33 mouse cellular contexts compared by ENCODE assay signal in the genomic region with DNA sequence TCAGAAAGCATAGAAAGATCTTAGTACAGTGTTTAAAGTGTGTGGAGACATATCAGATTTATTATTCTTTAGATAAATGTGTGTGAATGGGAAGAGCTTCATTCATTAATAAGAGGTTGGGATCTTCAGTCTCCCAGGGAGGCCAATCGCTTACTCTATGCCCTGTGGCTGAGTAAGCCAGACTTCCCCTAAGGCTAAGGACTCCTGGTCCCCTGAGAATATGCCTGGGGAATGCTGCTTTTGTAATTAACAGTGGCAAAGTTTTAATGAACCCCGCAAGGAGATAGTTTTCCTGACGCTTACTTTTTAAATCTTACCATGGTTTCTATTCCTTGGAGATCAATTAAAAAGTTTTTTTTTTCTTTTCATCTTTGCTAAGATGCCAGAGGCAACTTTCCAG. TPM values are rescaled to one million over a fixed set of nuclear protein-coding genes. Genes with fewer than 3 reads are reported as not detected.
DNase-seq lines count a peak whose midpoint lies in the region; ATAC-seq and TF ChIP-seq lines count a peak whose summit lies in the region.
"Had no signal": no experiment of that assay in that cellular context is flagged by ENCODE, and none has a peak within 500 bp of the region (broad histone marks: within the 10 kb centered on the region; RNA-seq: fewer than 3 reads in every experiment).

No protein-coding gene starts in this region.

- 62% methylated on average over 3 of the region's 3 CpGs for WGBS in hindbrain, postnatal 0 days
- 69% methylated on average over 3 of the region's 3 CpGs for WGBS in hindbrain, embryonic 16.5 days
- WGBS in midbrain, embryonic 15.5 days = 55% methylated on average over 3 of the region's 3 CpGs
- WGBS in midbrain, embryonic 10.5 days = 83% methylated on average over 3 of the region's 3 CpGs
- WGBS in midbrain, postnatal 0 days = 53% methylated on average over 3 of the region's 3 CpGs
- 71% methylated on average over 3 of the region's 3 CpGs for WGBS in forebrain, embryonic 12.5 days

- H3K27me3 ChIP-seq in hindbrain, postnatal 0 days (ENCODE audit: insufficient read depth, low read length) = no peaks in the 10 kb centered on the region
- H3K27me3 ChIP-seq in hindbrain, embryonic 16.5 days (replicated peaks; ENCODE audit: control insufficient read depth, insufficient read depth, low read length) = no peaks in the 10 kb centered on the region
- no peaks in the 10 kb centered on the region for H3K27me3 ChIP-seq in midbrain, embryonic 15.5 days (replicated peaks)
- no peaks in the 10 kb centered on the region for H3K27me3 ChIP-seq in midbrain, embryonic 10.5 days (ENCODE audit: low read depth, poor library complexity, severe bottlenecking)
- H3K27me3 ChIP-seq in midbrain, postnatal 0 days (ENCODE audit: insufficient read depth, low read length) = no peaks in the 10 kb centered on the region
- no peaks in the 10 kb centered on the region for H3K27me3 ChIP-seq in forebrain, embryonic 12.5 days
- H3K27me3 ChIP-seq: CH12.LX; embryonic facial prominence, embryonic 12.5 days; forebrain, embryonic 13.5 days; heart, embryonic 13.5 days; intestine, embryonic 15.5 days had no signal

- H3K36me3 ChIP-seq in hindbrain, postnatal 0 days (ENCODE audit: insufficient read depth, low read length) = no peaks in the 10 kb centered on the region
- H3K36me3 ChIP-seq in hindbrain, embryonic 16.5 days (ENCODE audit: control insufficient read depth, insufficient read depth, low read length) = no peaks in the 10 kb centered on the region
- H3K36me3 ChIP-seq in midbrain, embryonic 15.5 days (replicated peaks) = no peaks in the 10 kb centered on the region
- no peaks in the 10 kb centered on the region for H3K36me3 ChIP-seq in midbrain, embryonic 10.5 days
- no peaks in the 10 kb centered on the region for H3K36me3 ChIP-seq in midbrain, postnatal 0 days (ENCODE audit: insufficient read depth, low read length)
- no peaks in the 10 kb centered on the region for H3K36me3 ChIP-seq in forebrain, embryonic 12.5 days (replicated peaks)
- H3K36me3 ChIP-seq: embryonic facial prominence, embryonic 12.5 days; G1E; heart, embryonic 10.5 days; heart, embryonic 13.5 days; intestine, embryonic 15.5 days had no signal

- H3K9me3 ChIP-seq in hindbrain, postnatal 0 days (ENCODE audit: low read length) = no peaks in the 10 kb centered on the region
- H3K9me3 ChIP-seq in hindbrain, embryonic 16.5 days (ENCODE audit: control insufficient read depth, low read length) = no peaks in the 10 kb centered on the region
- no peaks in the 10 kb centered on the region for H3K9me3 ChIP-seq in midbrain, embryonic 15.5 days
- H3K9me3 ChIP-seq in midbrain, embryonic 10.5 days (replicated peaks) = no peaks in the 10 kb centered on the region
- no peaks in the 10 kb centered on the region for H3K9me3 ChIP-seq in midbrain, postnatal 0 days (ENCODE audit: low read length)
- H3K9me3 ChIP-seq in forebrain, embryonic 12.5 days = no peaks in the 10 kb centered on the region
- H3K9me3 ChIP-seq: embryonic facial prominence, embryonic 12.5 days; forebrain, embryonic 13.5 days; G1E; heart, embryonic 10.5 days; heart, embryonic 13.5 days; intestine, embryonic 15.5 days had no signal

- no peaks in the 10 kb centered on the region for H3K4me1 ChIP-seq in hindbrain, postnatal 0 days (ENCODE audit: insufficient read depth, low read length)
- H3K4me1 ChIP-seq in hindbrain, embryonic 16.5 days (ENCODE audit: control insufficient read depth, insufficient read depth, low read depth, low read length) = no peaks in the 10 kb centered on the region
- no peaks in the 10 kb centered on the region for H3K4me1 ChIP-seq in midbrain, embryonic 15.5 days
- H3K4me1 ChIP-seq in midbrain, embryonic 10.5 days = no peaks in the 10 kb centered on the region
- H3K4me1 ChIP-seq in midbrain, postnatal 0 days (ENCODE audit: insufficient read depth, low read length) = no peaks in the 10 kb centered on the region
- no peaks in the 10 kb centered on the region for H3K4me1 ChIP-seq in forebrain, embryonic 12.5 days
- H3K4me1 ChIP-seq: embryonic facial prominence, embryonic 12.5 days; forebrain, embryonic 13.5 days; heart, embryonic 10.5 days; heart, embryonic 13.5 days; intestine, embryonic 15.5 days had no signal

- DNase-seq in hindbrain, postnatal 0 days (ENCODE audit: low spot score) = peak; percentile 27
- DNase-seq in midbrain, embryonic 10.5 days (ENCODE audit: low spot score) = no peak
- peak; percentile 6 for DNase-seq in midbrain, postnatal 0 days (ENCODE audit: low spot score)
- DNase-seq: adrenal gland, postnatal 10 days; adrenal gland, postnatal 36 days; B cell, adult 2 months; cerebellum, adult 18-20 months; cerebellum, adult 9-10 months; cerebellum, postnatal 14 days; gastrocnemius, postnatal 10 days; gastrocnemius, postnatal 36 days; heart, adult 2 months; heart, postnatal 14 days; heart, postnatal 4 days had no signal

- H3K9ac ChIP-seq in hindbrain, postnatal 0 days (replicated peaks; ENCODE audit: low read length) = no peak overlapping the region
- no peak overlapping the region for H3K9ac ChIP-seq in hindbrain, embryonic 16.5 days (ENCODE audit: low read depth, low read length)
- H3K9ac ChIP-seq in midbrain, embryonic 15.5 days = no peak overlapping the region
- H3K9ac ChIP-seq in midbrain, postnatal 0 days (replicated peaks; ENCODE audit: low read length, poor library complexity, severe bottlenecking) = no peak overlapping the region
- no peak overlapping the region for H3K9ac ChIP-seq in forebrain, embryonic 12.5 days
- H3K9ac ChIP-seq: embryonic facial prominence, embryonic 12.5 days; forebrain, embryonic 13.5 days; heart, embryonic 13.5 days; hindbrain, embryonic 14.5 days; intestine, embryonic 15.5 days had no signal

- no peak for TF ChIP-seq CTCF in hindbrain, postnatal 0 days (IDR thresholded peaks at IDR 0.05; ENCODE audit: low read depth)
- no peak for TF ChIP-seq CTCF in midbrain, postnatal 0 days (IDR thresholded peaks at IDR 0.05)

- no peak overlapping the region for H3K27ac ChIP-seq in hindbrain, postnatal 0 days
- no peak overlapping the region for H3K27ac ChIP-seq in hindbrain, embryonic 16.5 days (ENCODE audit: low read depth, low read length)
- H3K27ac ChIP-seq in midbrain, embryonic 15.5 days = no peak overlapping the region
- H3K27ac ChIP-seq in midbrain, embryonic 10.5 days (replicated peaks) = no peak overlapping the region
- no peak overlapping the region for H3K27ac ChIP-seq in midbrain, postnatal 0 days (ENCODE audit: low read depth, low read length)
- no peak overlapping the region for H3K27ac ChIP-seq in forebrain, embryonic 12.5 days
- H3K27ac ChIP-seq: embryonic facial prominence, embryonic 12.5 days; forebrain, embryonic 13.5 days; heart, adult 2 months; heart, embryonic 10.5 days; heart, embryonic 13.5 days; hindbrain, embryonic 14.5 days; intestine, embryonic 15.5 days had no signal

- no peak overlapping the region for H3K4me3 ChIP-seq in hindbrain, postnatal 0 days (ENCODE audit: low read length)
- no peak overlapping the region for H3K4me3 ChIP-seq in hindbrain, embryonic 16.5 days (ENCODE audit: low read length)
- no peak overlapping the region for H3K4me3 ChIP-seq in midbrain, embryonic 15.5 days
- H3K4me3 ChIP-seq in midbrain, embryonic 10.5 days = no peak overlapping the region
- H3K4me3 ChIP-seq in midbrain, postnatal 0 days (ENCODE audit: low read depth, low read length) = no peak overlapping the region
- H3K4me3 ChIP-seq in forebrain, embryonic 12.5 days (replicated peaks) = no peak overlapping the region
- H3K4me3 ChIP-seq: embryonic facial prominence, embryonic 12.5 days; erythroblast, embryonic 14.5 days; forebrain, embryonic 13.5 days; heart, adult 2 months; heart, embryonic 10.5 days; heart, embryonic 13.5 days; intestine, embryonic 15.5 days had no signal

- H3K4me2 ChIP-seq in hindbrain, postnatal 0 days (ENCODE audit: low read depth, low read length) = no peak overlapping the region
- no peak overlapping the region for H3K4me2 ChIP-seq in hindbrain, embryonic 16.5 days (ENCODE audit: low read length)
- H3K4me2 ChIP-seq in midbrain, embryonic 15.5 days = no peak overlapping the region
- no peak overlapping the region for H3K4me2 ChIP-seq in midbrain, postnatal 0 days (ENCODE audit: low read depth, low read length, poor library complexity, severe bottlenecking)
- H3K4me2 ChIP-seq in forebrain, embryonic 12.5 days = no peak overlapping the region
- H3K4me2 ChIP-seq: embryonic facial prominence, embryonic 12.5 days; forebrain, embryonic 13.5 days; heart, embryonic 13.5 days; hindbrain, embryonic 14.5 days; intestine, embryonic 15.5 days had no signal

- ATAC-seq in hindbrain, postnatal 0 days = no peak
- ATAC-seq in hindbrain, embryonic 16.5 days = no peak
- peak; percentile 67 for ATAC-seq in midbrain, embryonic 15.5 days (replicated peaks)
- ATAC-seq in midbrain, postnatal 0 days (ENCODE audit: low FRiP score) = peak; percentile 58; the same call in 1 of the 2 replicates
- no peak for ATAC-seq in forebrain, embryonic 12.5 days (ENCODE audit: low FRiP score)
- ATAC-seq: forebrain, embryonic 13.5 days; forebrain, embryonic 16.5 days; intestine, embryonic 15.5 days; Patski had no signal

RNA-seq across cellular contexts. Expression of gene Olfr448, which starts 20.5 kb away (rescaled TPM):
- not detected in 2 replicates for total RNA-seq in hindbrain, postnatal 0 days (2014; rRNA removed)
- polyA plus RNA-seq in hindbrain, postnatal 0 days (2015; fragmentation: Nextera tagmentation; extraction: Ambion mirVana) = not detected in 2 replicates
- polyA plus RNA-seq in hindbrain, embryonic 16.5 days (2015; fragmentation: Nextera tagmentation; extraction: Ambion mirVana) = not detected in 2 replicates
- polyA plus RNA-seq in midbrain, embryonic 15.5 days (2015; fragmentation: Nextera tagmentation; extraction: Ambion mirVana) = not detected in 2 replicates
- polyA plus RNA-seq in midbrain, embryonic 10.5 days (2016; fragmentation: Nextera tagmentation; extraction: Ambion mirVana) = not detected in 2 replicates
- total RNA-seq in midbrain, postnatal 0 days (2014; rRNA removed) = not detected in 2 replicates
- not detected in 2 replicates for polyA plus RNA-seq in midbrain, postnatal 0 days (2015; fragmentation: Nextera tagmentation; extraction: Ambion mirVana)
- polyA plus RNA-seq in forebrain, embryonic 12.5 days (2016; fragmentation: Nextera tagmentation; extraction: Ambion mirVana) = not detected in 2 replicates
- total RNA-seq: adrenal gland, adult 18-20 months; adrenal gland, postnatal 10 days; adrenal gland, postnatal 36 days; CH12.LX; gastrocnemius, adult 18-20 months; gastrocnemius, postnatal 10 days; gastrocnemius, postnatal 36 days; granulocyte monocyte progenitor cell, adult 5-6 weeks; heart, adult 2 months; heart, postnatal 14 days; heart, postnatal 4 days had no signal
- polyA plus RNA-seq: embryonic facial prominence, embryonic 12.5 days; erythroblast, embryonic 14.5 days; forebrain, embryonic 13.5 days; forebrain, embryonic 16.5 days; G1E; heart, adult 2 months; heart, embryonic 10.5 days; heart, embryonic 13.5 days; heart, embryonic 16.5 days; hindbrain, embryonic 11.5 days; hindbrain, embryonic 14.5 days; intestine, embryonic 15.5 days; Patski had no signal

RNA-seq across cellular contexts. Expression of gene Olfr449, which starts 35.5 kb away (rescaled TPM):
- total RNA-seq in hindbrain, postnatal 0 days (2014; rRNA removed) = not detected in 2 replicates
- not detected in 2 replicates for polyA plus RNA-seq in hindbrain, postnatal 0 days (2015; fragmentation: Nextera tagmentation; extraction: Ambion mirVana)
- not detected in 2 replicates for polyA plus RNA-seq in hindbrain, embryonic 16.5 days (2015; fragmentation: Nextera tagmentation; extraction: Ambion mirVana)
- polyA plus RNA-seq in midbrain, embryonic 15.5 days (2015; fragmentation: Nextera tagmentation; extraction: Ambion mirVana) = not detected in 2 replicates
- not detected in 2 replicates for polyA plus RNA-seq in midbrain, embryonic 10.5 days (2016; fragmentation: Nextera tagmentation; extraction: Ambion mirVana)
- not detected in 2 replicates for total RNA-seq in midbrain, postnatal 0 days (2014; rRNA removed)
- not detected in 2 replicates for polyA plus RNA-seq in midbrain, postnatal 0 days (2015; fragmentation: Nextera tagmentation; extraction: Ambion mirVana)
- polyA plus RNA-seq in forebrain, embryonic 12.5 days (2016; fragmentation: Nextera tagmentation; extraction: Ambion mirVana) = not detected in 2 replicates
- total RNA-seq: adrenal gland, adult 18-20 months; adrenal gland, postnatal 10 days; adrenal gland, postnatal 36 days; CH12.LX; G1E; gastrocnemius, adult 18-20 months; gastrocnemius, postnatal 10 days; gastrocnemius, postnatal 36 days; granulocyte monocyte progenitor cell, adult 5-6 weeks; heart, adult 2 months; heart, postnatal 14 days; heart, postnatal 4 days had no signal
- polyA plus RNA-seq: embryonic facial prominence, embryonic 12.5 days; erythroblast, embryonic 14.5 days; forebrain, embryonic 13.5 days; forebrain, embryonic 16.5 days; G1E; heart, adult 2 months; heart, embryonic 10.5 days; heart, embryonic 13.5 days; heart, embryonic 16.5 days; hindbrain, embryonic 11.5 days; hindbrain, embryonic 14.5 days; intestine, embryonic 15.5 days; Patski had no signal

RNA-seq across cellular contexts. Expression of gene Olfr447, which starts 39.0 kb away (rescaled TPM):
- not detected in 2 replicates for total RNA-seq in hindbrain, postnatal 0 days (2014; rRNA removed)
- polyA plus RNA-seq in hindbrain, postnatal 0 days (2015; fragmentation: Nextera tagmentation; extraction: Ambion mirVana) = not detected in 2 replicates
- not detected in 2 replicates for polyA plus RNA-seq in hindbrain, embryonic 16.5 days (2015; fragmentation: Nextera tagmentation; extraction: Ambion mirVana)
- polyA plus RNA-seq in midbrain, embryonic 15.5 days (2015; fragmentation: Nextera tagmentation; extraction: Ambion mirVana) = not detected in 2 replicates
- not detected in 2 replicates for polyA plus RNA-seq in midbrain, embryonic 10.5 days (2016; fragmentation: Nextera tagmentation; extraction: Ambion mirVana)
- not detected in 2 replicates for total RNA-seq in midbrain, postnatal 0 days (2014; rRNA removed)
- polyA plus RNA-seq in midbrain, postnatal 0 days (2015; fragmentation: Nextera tagmentation; extraction: Ambion mirVana) = not detected in 2 replicates
- not detected in 2 replicates for polyA plus RNA-seq in forebrain, embryonic 12.5 days (2016; fragmentation: Nextera tagmentation; extraction: Ambion mirVana)
- total RNA-seq: adrenal gland, adult 18-20 months; adrenal gland, postnatal 10 days; adrenal gland, postnatal 36 days; CH12.LX; gastrocnemius, adult 18-20 months; gastrocnemius, postnatal 10 days; gastrocnemius, postnatal 36 days; granulocyte monocyte progenitor cell, adult 5-6 weeks; heart, adult 2 months; heart, postnatal 14 days; heart, postnatal 4 days had no signal
- polyA plus RNA-seq: embryonic facial prominence, embryonic 12.5 days; forebrain, embryonic 13.5 days; forebrain, embryonic 16.5 days; G1E; heart, adult 2 months; heart, embryonic 10.5 days; heart, embryonic 13.5 days; heart, embryonic 16.5 days; hindbrain, embryonic 11.5 days; hindbrain, embryonic 14.5 days; intestine, embryonic 15.5 days; Patski had no signal

RNA-seq across cellular contexts. Expression of gene Olfr446, which starts 51.5 kb away (rescaled TPM):
- not detected in 2 replicates for total RNA-seq in hindbrain, postnatal 0 days (2014; rRNA removed)
- not detected in 2 replicates for polyA plus RNA-seq in hindbrain, postnatal 0 days (2015; fragmentation: Nextera tagmentation; extraction: Ambion mirVana)
- not detected in 2 replicates for polyA plus RNA-seq in hindbrain, embryonic 16.5 days (2015; fragmentation: Nextera tagmentation; extraction: Ambion mirVana)
- polyA plus RNA-seq in midbrain, embryonic 15.5 days (2015; fragmentation: Nextera tagmentation; extraction: Ambion mirVana) = not detected in 2 replicates
- not detected in 2 replicates for polyA plus RNA-seq in midbrain, embryonic 10.5 days (2016; fragmentation: Nextera tagmentation; extraction: Ambion mirVana)
- total RNA-seq in midbrain, postnatal 0 days (2014; rRNA removed) = not detected in 2 replicates
- not detected in 2 replicates for polyA plus RNA-seq in midbrain, postnatal 0 days (2015; fragmentation: Nextera tagmentation; extraction: Ambion mirVana)
- not detected in 2 replicates for polyA plus RNA-seq in forebrain, embryonic 12.5 days (2016; fragmentation: Nextera tagmentation; extraction: Ambion mirVana)
- total RNA-seq: adrenal gland, adult 18-20 months; adrenal gland, postnatal 10 days; adrenal gland, postnatal 36 days; CH12.LX; gastrocnemius, adult 18-20 months; gastrocnemius, postnatal 10 days; gastrocnemius, postnatal 36 days; granulocyte monocyte progenitor cell, adult 5-6 weeks; heart, adult 2 months; heart, postnatal 14 days; heart, postnatal 4 days had no signal
- polyA plus RNA-seq: embryonic facial prominence, embryonic 12.5 days; erythroblast, embryonic 14.5 days; forebrain, embryonic 13.5 days; forebrain, embryonic 16.5 days; G1E; heart, adult 2 months; heart, embryonic 10.5 days; heart, embryonic 13.5 days; heart, embryonic 16.5 days; hindbrain, embryonic 11.5 days; hindbrain, embryonic 14.5 days; intestine, embryonic 15.5 days; Patski had no signal

RNA-seq across cellular contexts. Expression of gene Olfr450, which starts 58.0 kb away (rescaled TPM):
- total RNA-seq in hindbrain, postnatal 0 days (2014; rRNA removed) = not detected in 2 replicates
- not detected in 2 replicates for polyA plus RNA-seq in hindbrain, postnatal 0 days (2015; fragmentation: Nextera tagmentation; extraction: Ambion mirVana)
- polyA plus RNA-seq in hindbrain, embryonic 16.5 days (2015; fragmentation: Nextera tagmentation; extraction: Ambion mirVana) = not detected in 2 replicates
- polyA plus RNA-seq in midbrain, embryonic 15.5 days (2015; fragmentation: Nextera tagmentation; extraction: Ambion mirVana) = not detected in 2 replicates
- not detected in 2 replicates for polyA plus RNA-seq in midbrain, embryonic 10.5 days (2016; fragmentation: Nextera tagmentation; extraction: Ambion mirVana)
- total RNA-seq in midbrain, postnatal 0 days (2014; rRNA removed) = not detected in 2 replicates
- polyA plus RNA-seq in midbrain, postnatal 0 days (2015; fragmentation: Nextera tagmentation; extraction: Ambion mirVana) = not detected in 2 replicates
- not detected in 2 replicates for polyA plus RNA-seq in forebrain, embryonic 12.5 days (2016; fragmentation: Nextera tagmentation; extraction: Ambion mirVana)
- total RNA-seq: adrenal gland, adult 18-20 months; adrenal gland, postnatal 10 days; adrenal gland, postnatal 36 days; CH12.LX; G1E; gastrocnemius, adult 18-20 months; gastrocnemius, postnatal 10 days; gastrocnemius, postnatal 36 days; granulocyte monocyte progenitor cell, adult 5-6 weeks; heart, adult 2 months; heart, postnatal 14 days; heart, postnatal 4 days had no signal
- polyA plus RNA-seq: embryonic facial prominence, embryonic 12.5 days; forebrain, embryonic 13.5 days; forebrain, embryonic 16.5 days; G1E; heart, adult 2 months; heart, embryonic 10.5 days; heart, embryonic 13.5 days; heart, embryonic 16.5 days; hindbrain, embryonic 11.5 days; hindbrain, embryonic 14.5 days; intestine, embryonic 15.5 days; Patski had no signal

Comparison
In these comparisons a context has a peak if more than half of its experiments do, and no peak if none do; other contexts are left out.
1. ATAC-seq: peak in midbrain, embryonic 15.5 days (single experiment) and midbrain, postnatal 0 days (single experiment); none in hindbrain, postnatal 0 days (single experiment), hindbrain, embryonic 16.5 days (single experiment) and forebrain, embryonic 12.5 days (single experiment).